Mouse (Mus musculus) brain, embryonic 14.5 days (tissue): ENCODE data around the gene Klre1. TPM values are rescaled to one million over a fixed set of nuclear protein-coding genes. Genes with fewer than 3 reads are reported as not detected.
"Not testable (repeated sequence)": the region's sequence is repeated elsewhere in the genome, so short reads cannot be mapped to it uniquely, and the experiment has no call there.

Source experiments
- DNase-seq: peaks from one replicate; pipeline ENCODE4 v3.0.0-alpha.2; 2011; ENCODE audit warnings: low read depth
- CTCF ChIP-seq: fragments of 200-500 bp; IDR thresholded peaks from 2 replicates; pipeline ENCODE4 v1.5.1; 2012; ENCODE audit warnings: inconsistent platforms, mild to moderate bottlenecking, moderate library complexity, borderline replicate concordance; ENCODE audit not compliant: insufficient read depth, insufficient read length; ENCODE audit errors: extremely low read depth
- POLR2A ChIP-seq: fragments of 200-500 bp; IDR thresholded peaks from 2 replicates; pipeline ENCODE4 v1.6.1; 2012; ENCODE audit warnings: mild to moderate bottlenecking, inconsistent platforms, borderline replicate concordance; ENCODE audit not compliant: poor library complexity, insufficient read depth, insufficient read length, severe bottlenecking; ENCODE audit errors: extremely low read depth
- polyA plus RNA-seq: library from polyadenylated mRNA; depleted of rRNA; stranded (reverse); fragments of >200 nt; gene quantifications from 2 replicates; pipeline ENCODE4 v1.2.3, GENCODE M21; 2012; rRNA removed

Klre1 gene
- polyA plus RNA-seq, 1 experiment, result 0.11 TPM

- TF ChIP-seq POLR2A (no peak), CTCF (no peak)
- no peak for DNase-seq
Observed at GRCm38 (mm10) chr6:129608372-129608771, 30.7 kb downstream of the Klre1 start.

- TF ChIP-seq POLR2A, result no peak
- TF ChIP-seq CTCF, result no peak
Observed at GRCm38 (mm10) chr6:129623735-129624134, 46.0 kb downstream of the Klre1 start, which contains the start of gene Klrk1. TSS of gene Klrk1 (minus strand) at chr6:129623864.

GRCm38 (mm10) chr6:129631046-129631445 is 53.3 kb downstream of the Klre1 start:
- DNase-seq, result not testable (repeated sequence)

More at GRCm38 (mm10) chr6:129623735-129624134, 46.0 kb downstream of the Klre1 start, which contains the start of gene Klrk1:
- DNase-seq, result no peak

Other genes with a start within 250 kb of the Klre1 start
- not detected in 2 replicates for gene 4922502D21Rik, start 246.1 kb upstream of the Klre1 start, polyA plus RNA-seq
- gene Clec12a, start 235.2 kb upstream of the Klre1 start, polyA plus RNA-seq, result 0.14 and 0.23 TPM in 2 replicates
- gene Clec12b, start 192.0 kb upstream of the Klre1 start, polyA plus RNA-seq, result 0.08 and 0.15 TPM in 2 replicates
- 0.82 and 1.9 TPM in 2 replicates for gene Clec1b, start 180.6 kb upstream of the Klre1 start, polyA plus RNA-seq
- 0.28 and 0.33 TPM in 2 replicates for gene Clec9a, start 169.0 kb upstream of the Klre1 start, polyA plus RNA-seq
- gene Clec1a, start 125.9 kb upstream of the Klre1 start, polyA plus RNA-seq, result 0.49 and 0.72 TPM in 2 replicates
- gene Olr1, start 70.7 kb upstream of the Klre1 start, polyA plus RNA-seq, result not detected in 2 replicates
- 0.10 TPM in 1 of 2 replicates, not detected in the other for gene Tmem52b, start 65.3 kb upstream of the Klre1 start, polyA plus RNA-seq
- 151 and 161 TPM in 2 replicates for gene Gabarapl1, start 44.7 kb upstream of the Klre1 start, polyA plus RNA-seq
- gene Klrd1, start 13.9 kb downstream of the Klre1 start, polyA plus RNA-seq, result 0.18 TPM in 1 of 2 replicates, not detected in the other
- 0.01 TPM in 1 of 2 replicates, not detected in the other for gene Klrk1, start 46.0 kb downstream of the Klre1 start, polyA plus RNA-seq
- not detected in 2 replicates for gene Klrc3, start 65.4 kb downstream of the Klre1 start, polyA plus RNA-seq
- gene Klrc2, start 82.8 kb downstream of the Klre1 start, polyA plus RNA-seq, result not detected in 2 replicates
- gene Klrc1, start 101.1 kb downstream of the Klre1 start, polyA plus RNA-seq, result not detected in 2 replicates
- not detected in 2 replicates for gene Klri1, start 139.2 kb downstream of the Klre1 start, polyA plus RNA-seq
- not detected in 2 replicates for gene Klri2, start 162.6 kb downstream of the Klre1 start, polyA plus RNA-seq
- not detected in 2 replicates for gene Gm156, start 206.4 kb downstream of the Klre1 start, polyA plus RNA-seq